ENCODE assay signal across 10 mouse cellular contexts in the genomic region with DNA sequence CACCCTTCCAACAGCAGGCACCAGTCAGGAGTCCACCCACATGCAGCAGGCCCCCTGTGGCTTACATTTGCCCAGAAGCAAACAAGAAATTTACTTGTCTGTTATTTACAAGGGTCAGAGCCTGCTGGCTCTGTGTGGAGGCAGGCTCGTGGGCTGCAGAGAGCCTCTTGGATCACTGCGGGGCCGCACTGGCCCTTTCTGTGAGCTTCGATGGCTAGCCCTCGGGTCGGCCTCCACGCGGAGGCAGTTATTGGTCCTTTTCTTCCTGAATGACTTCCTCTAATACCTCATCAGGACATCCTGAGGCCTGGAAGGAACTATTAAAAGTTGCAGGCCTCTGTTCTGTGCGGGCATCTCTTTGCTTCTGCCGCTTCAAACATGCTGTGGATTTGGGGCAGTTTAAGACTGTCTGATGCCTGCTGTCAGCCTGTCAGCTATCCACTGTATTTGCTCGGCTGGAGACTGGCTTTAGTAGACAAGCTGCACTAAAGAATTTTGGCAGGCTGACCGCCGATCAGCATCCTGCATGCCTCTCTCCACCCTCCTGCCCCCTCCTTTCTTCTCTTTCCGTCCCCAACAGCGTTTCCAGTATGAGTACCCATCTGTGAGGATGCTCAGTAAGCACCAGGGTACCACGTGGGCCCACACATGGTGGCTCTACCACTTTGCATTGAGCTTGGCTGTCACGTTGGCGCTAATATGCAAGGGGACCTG.
DNase-seq lines count a peak whose midpoint lies in the region; ATAC-seq lines count a peak whose summit lies in the region.
"Had no signal": no experiment of that assay in that cellular context is flagged by ENCODE, and none has a peak within 500 bp of the region (broad histone marks: within the 10 kb centered on the region; RNA-seq: fewer than 3 reads in every experiment).

No protein-coding gene starts in this region.

- no peak overlapping the region for H3K4me2 ChIP-seq in neural tube, embryonic 11.5 days (ENCODE audit: low read depth)
- no peak overlapping the region for H3K4me2 ChIP-seq in hindbrain, embryonic 14.5 days (replicated peaks)
- H3K4me2 ChIP-seq in neural tube, embryonic 14.5 days (ENCODE audit: low read depth, low read length), result no peak overlapping the region
- H3K4me2 ChIP-seq: lung, embryonic 15.5 days had no signal

- WGBS in heart, embryonic 10.5 days, result 57% methylated on average over 18 of the region's 18 CpGs
- WGBS in neural tube, embryonic 11.5 days, result 47% methylated on average over 18 of the region's 18 CpGs
- 34% methylated on average over 18 of the region's 18 CpGs for WGBS in hindbrain, embryonic 14.5 days
- 24% methylated on average over 18 of the region's 18 CpGs for WGBS in neural tube, embryonic 14.5 days

- peaks cover 21% of the 10 kb centered on the region for H3K36me3 ChIP-seq in heart, embryonic 10.5 days
- peaks cover 8% of the 10 kb centered on the region for H3K36me3 ChIP-seq in neural tube, embryonic 11.5 days (ENCODE audit: control insufficient read depth, insufficient read depth, low read length)
- H3K36me3 ChIP-seq in hindbrain, embryonic 14.5 days (replicated peaks; ENCODE audit: control insufficient read depth, insufficient read depth), result no peaks in the 10 kb centered on the region
- no peaks in the 10 kb centered on the region for H3K36me3 ChIP-seq in neural tube, embryonic 14.5 days (ENCODE audit: control insufficient read depth, insufficient read depth, low read length)

- DNase-seq in heart, embryonic 10.5 days (ENCODE audit: low spot score), result no peak
- DNase-seq in heart, postnatal 4 days, result no peak
- no peak for DNase-seq in neural tube, embryonic 11.5 days (ENCODE audit: low spot score)
- no peak for DNase-seq in neural tube, embryonic 10.5 days (ENCODE audit: extremely low spot score, low spot score)
- DNase-seq in hindbrain, embryonic 14.5 days (ENCODE audit: low spot score), result no peak
- no peak for DNase-seq in adrenal gland, adult (ENCODE audit: inconsistent age in 2 of 2, low spot score in 1 of 2)
- DNase-seq in adipocyte (ENCODE audit: low spot score), result no peak
- DNase-seq: gastrocnemius, adult 2 months had no signal

- no peak overlapping the region for H3K4me3 ChIP-seq in heart, embryonic 10.5 days
- no peak overlapping the region for H3K4me3 ChIP-seq in neural tube, embryonic 11.5 days (ENCODE audit: low read depth, low read length)
- no peak overlapping the region for H3K4me3 ChIP-seq in hindbrain, embryonic 14.5 days (replicated peaks; ENCODE audit: low read length)
- no peak overlapping the region for H3K4me3 ChIP-seq in neural tube, embryonic 14.5 days (ENCODE audit: low read depth, low read length)
- H3K4me3 ChIP-seq: gastrocnemius, adult 2 months; lung, embryonic 15.5 days had no signal

- H3K9me3 ChIP-seq in heart, embryonic 10.5 days, result no peaks in the 10 kb centered on the region
- H3K9me3 ChIP-seq in neural tube, embryonic 11.5 days (ENCODE audit: control insufficient read depth, low read length), result no peaks in the 10 kb centered on the region
- no peaks in the 10 kb centered on the region for H3K9me3 ChIP-seq in hindbrain, embryonic 14.5 days (ENCODE audit: control insufficient read depth, low read length)
- no peaks in the 10 kb centered on the region for H3K9me3 ChIP-seq in neural tube, embryonic 14.5 days (ENCODE audit: control insufficient read depth, low read length)
- H3K9me3 ChIP-seq: lung, embryonic 15.5 days had no signal

- no peak for ATAC-seq in neural tube, embryonic 11.5 days (ENCODE audit: insufficient read depth, low FRiP score, low TSS enrichment)
- ATAC-seq in hindbrain, embryonic 14.5 days (ENCODE audit: low FRiP score), result peak; percentile 66
- peak; percentile 54; the same call in 1 of the 2 replicates for ATAC-seq in neural tube, embryonic 14.5 days (ENCODE audit: low read depth)

- H3K9ac ChIP-seq in neural tube, embryonic 11.5 days (ENCODE audit: low read length), result no peak overlapping the region; the same call in none of the 2 replicates
- H3K9ac ChIP-seq in hindbrain, embryonic 14.5 days, result no peak overlapping the region; the same call in 1 of the 2 replicates
- H3K9ac ChIP-seq in neural tube, embryonic 14.5 days (replicated peaks; ENCODE audit: low read depth, low read length), result no peak overlapping the region
- H3K9ac ChIP-seq: lung, embryonic 15.5 days had no signal

- no peaks in the 10 kb centered on the region for H3K27me3 ChIP-seq in heart, embryonic 10.5 days (ENCODE audit: insufficient read depth, poor library complexity, severe bottlenecking)
- H3K27me3 ChIP-seq in neural tube, embryonic 11.5 days (ENCODE audit: control insufficient read depth, insufficient read depth, low read length), result no peaks in the 10 kb centered on the region
- no peaks in the 10 kb centered on the region for H3K27me3 ChIP-seq in hindbrain, embryonic 14.5 days (ENCODE audit: control insufficient read depth, insufficient read depth, low read length)
- H3K27me3 ChIP-seq in neural tube, embryonic 14.5 days (ENCODE audit: control insufficient read depth, insufficient read depth, low read length), result no peaks in the 10 kb centered on the region
- H3K27me3 ChIP-seq: lung, embryonic 15.5 days had no signal

- peak overlapping the region; percentile 78 for H3K27ac ChIP-seq in heart, embryonic 10.5 days
- peak overlapping the region; percentile 50 for H3K27ac ChIP-seq in neural tube, embryonic 11.5 days (ENCODE audit: low read depth, low read length)
- peak overlapping the region; percentile 62 for H3K27ac ChIP-seq in hindbrain, embryonic 14.5 days
- H3K27ac ChIP-seq in neural tube, embryonic 14.5 days (ENCODE audit: low read depth, low read length), result peak overlapping the region; percentile 8; the same call in 1 of the 2 replicates
- H3K27ac ChIP-seq: gastrocnemius, adult 2 months; lung, embryonic 15.5 days had no signal

- H3K4me1 ChIP-seq in heart, embryonic 10.5 days, result peaks cover 62% of the 10 kb centered on the region
- peaks cover 17% of the 10 kb centered on the region for H3K4me1 ChIP-seq in neural tube, embryonic 11.5 days (ENCODE audit: control insufficient read depth, insufficient read depth, low read length)
- peaks cover 43% of the 10 kb centered on the region for H3K4me1 ChIP-seq in hindbrain, embryonic 14.5 days (replicated peaks; ENCODE audit: control insufficient read depth, insufficient read depth, low read length)
- H3K4me1 ChIP-seq in neural tube, embryonic 14.5 days (ENCODE audit: control insufficient read depth, insufficient read depth, low read length), result peaks cover 16% of the 10 kb centered on the region

Comparison
In these comparisons a context has a peak if more than half of its experiments do, and no peak if none do; other contexts are left out.
1. H3K27ac ChIP-seq: peak in every context shown above with its lines; median percentile 78 in heart, embryonic 10.5 days; 62 in hindbrain, embryonic 14.5 days; 50 in neural tube, embryonic 11.5 days; 8 in neural tube, embryonic 14.5 days.